Mouse (Mus musculus) heart, embryonic 16.5 days (tissue): ENCODE results near the gene Mindy4. TPM values are rescaled to one million over a fixed set of nuclear protein-coding genes. Genes with fewer than 3 reads are reported as not detected.
A peak's percentile ranks its signal among the peaks of the same experiment; 100 is the strongest.

Experiments used
- ATAC-seq: fragments of 200-750 bp; cut with Nextera tagmentation; replicated peaks from 2 replicates; pipeline ENCODE4 v1.8.0; 2017; ENCODE audit warnings: moderate number of reproducible peaks; ENCODE audit not compliant: insufficient read depth, low FRiP score; ENCODE audit errors: extremely low read depth
- H3K27ac ChIP-seq: fragments of 300-500 bp; sonication (generic); 2 replicates; pipeline ENCODE4 v1.5.1; 2014; ENCODE audit warnings: mild to moderate bottlenecking, low read length, control low read depth, moderate library complexity
- H3K27me3 ChIP-seq: fragments of 300-500 bp; sonication (generic); 2 replicates; pipeline ENCODE4 v1.6.1; 2014; ENCODE audit warnings: low read length, mixed read lengths; ENCODE audit not compliant: control insufficient read depth, insufficient read depth
- H3K36me3 ChIP-seq: fragments of 300-500 bp; sonication (generic); 2 replicates; pipeline ENCODE4 v1.6.1; 2014; ENCODE audit not compliant: control insufficient read depth, insufficient read depth
- H3K4me1 ChIP-seq: fragments of 300-500 bp; sonication (generic); 2 replicates; pipeline ENCODE4 v1.6.1; 2014; ENCODE audit warnings: low read length, mixed read lengths; ENCODE audit not compliant: control insufficient read depth, insufficient read depth
- H3K4me2 ChIP-seq: fragments of 300-500 bp; sonication (generic); 2 replicates; pipeline ENCODE4 v1.6.1; 2014; ENCODE audit warnings: low read depth, mild to moderate bottlenecking, control low read depth, low read length
- H3K4me3 ChIP-seq: fragments of 300-500 bp; sonication (generic); 2 replicates; pipeline ENCODE4 v1.5.1; 2014; ENCODE audit warnings: mild to moderate bottlenecking, control low read depth, low read length
- H3K9ac ChIP-seq: fragments of 300-500 bp; sonication (generic); 2 replicates; pipeline ENCODE4 v1.6.1; 2014; ENCODE audit warnings: low read length, control low read depth
- H3K9me3 ChIP-seq: fragments of 300-500 bp; sonication (generic); replicated peaks from 2 replicates; pipeline ENCODE4 v1.6.1; 2016; ENCODE audit warnings: low read length; ENCODE audit not compliant: control insufficient read depth
- WGBS: fragments of 180-500 bp; shearing (Covaris S2); extraction: QIAGEN DNeasy Blood & Tissue Kit; methylation state at CpG from one replicate; pipeline ENCODE4 v1.1.7; 2014; 5-methylcytosine and 5-hydroxymethylcytosine counted together
- polyA plus RNA-seq: library from polyadenylated mRNA; unstranded; fragments of >200 nt; fragmentation: Nextera tagmentation; extraction: Ambion mirVana; gene quantifications from 2 replicates; pipeline ENCODE4 v1.2.1, GENCODE M21; 2015

Gene Mindy4
- polyA plus RNA-seq, 1 experiment from 2014 or later = 7.0 TPM

GRCm38 (mm10) chr6:55342328-55342727 lies 139.1 kb downstream of the Mindy4 start:
- WGBS = 51% methylated on average over 9 of the region's 9 CpGs
- Histone ChIP-seq H3K4me1 (peaks cover 31% of the 10 kb centered on the region), H3K9ac (0 out of 2 replicates have a peak overlapping the region, but pooled peaks have one; percentile 30), H3K4me3 (no peak overlapping the region), H3K4me2 (no peak overlapping the region), H3K36me3 (no peaks in the 10 kb centered on the region), H3K9me3 (no peaks in the 10 kb centered on the region), H3K27me3 (no peaks in the 10 kb centered on the region), H3K27ac (peak overlapping the region; percentile 49)
- 0 out of 2 replicates have a peak, but pooled peaks have one; percentile 37 for ATAC-seq

GRCm38 (mm10) chr6:55343446-55343845 lies 140.3 kb downstream of the Mindy4 start:
- Histone ChIP-seq H3K27ac (no peak overlapping the region), H3K4me2 (no peak overlapping the region), H3K9ac (no peak overlapping the region), H3K4me3 (no peak overlapping the region), H3K36me3 (no peaks in the 10 kb centered on the region), H3K9me3 (no peaks in the 10 kb centered on the region), H3K27me3 (no peaks in the 10 kb centered on the region), H3K4me1 (peaks cover 31% of the 10 kb centered on the region)
- ATAC-seq = no peak
- WGBS = 90% methylated on average over 10 of the region's 10 CpGs

GRCm38 (mm10) chr6:55344291-55345016 lies 141.3 kb downstream of the Mindy4 start:
- 57% methylated on average over 9 of the region's 9 CpGs for WGBS
- Histone ChIP-seq H3K36me3 (no peaks in the 10 kb centered on the region), H3K9me3 (no peaks in the 10 kb centered on the region), H3K9ac (no peak overlapping the region; the same call in 1 of the 2 replicates), H3K4me1 (peaks cover 27% of the 10 kb centered on the region), H3K27ac (no peak overlapping the region), H3K4me2 (no peak overlapping the region), H3K4me3 (no peak overlapping the region), H3K27me3 (no peaks in the 10 kb centered on the region)
- ATAC-seq = no peak

- no peaks in the 10 kb centered on the region for H3K27me3 ChIP-seq
- WGBS = 89% methylated on average over 10 of the region's 10 CpGs
- no peak overlapping the region for H3K4me2 ChIP-seq
- no peaks in the 10 kb centered on the region for H3K36me3 ChIP-seq
- no peak overlapping the region for H3K27ac ChIP-seq
- H3K9ac ChIP-seq = no peak overlapping the region
- H3K9me3 ChIP-seq = peaks cover 5% of the 10 kb centered on the region
- no peak for ATAC-seq
- no peak overlapping the region for H3K4me3 ChIP-seq
- H3K4me1 ChIP-seq = peaks cover 27% of the 10 kb centered on the region
Observed at GRCm38 (mm10) chr6:55345264-55345663, 142.1 kb downstream of the Mindy4 start.

GRCm38 (mm10) chr6:55346491-55346890 lies 143.3 kb downstream of the Mindy4 start:
- no peak overlapping the region for H3K27ac ChIP-seq
- no peak for ATAC-seq
- 73% methylated on average over 7 of the region's 7 CpGs for WGBS

GRCm38 (mm10) chr6:55347711-55348571 lies 144.8 kb downstream of the Mindy4 start:
- WGBS = 85% methylated on average over 5 of the region's 5 CpGs
- Histone ChIP-seq H3K9ac (no peak overlapping the region), H3K4me1 (peaks cover 6% of the 10 kb centered on the region), H3K36me3 (no peaks in the 10 kb centered on the region), H3K27me3 (no peaks in the 10 kb centered on the region), H3K9me3 (peaks cover 5% of the 10 kb centered on the region), H3K27ac (no peak overlapping the region), H3K4me2 (no peak overlapping the region), H3K4me3 (no peak overlapping the region)
- no peak for ATAC-seq

More at GRCm38 (mm10) chr6:55346491-55346890, 143.3 kb downstream of the Mindy4 start:
- no peak overlapping the region for H3K4me3 ChIP-seq
- H3K4me1 ChIP-seq = peaks cover 19% of the 10 kb centered on the region
- H3K27me3 ChIP-seq = no peaks in the 10 kb centered on the region
- peaks cover 5% of the 10 kb centered on the region for H3K9me3 ChIP-seq
- no peak overlapping the region for H3K4me2 ChIP-seq
- no peak overlapping the region for H3K9ac ChIP-seq
- H3K36me3 ChIP-seq = no peaks in the 10 kb centered on the region

- H3K27me3 ChIP-seq = no peaks in the 10 kb centered on the region
- H3K4me2 ChIP-seq = no peak overlapping the region
- ATAC-seq = no peak
- peaks cover 5% of the 10 kb centered on the region; the same call in 1 of the 2 replicates for H3K4me1 ChIP-seq
- no peak overlapping the region for H3K27ac ChIP-seq
- no peak overlapping the region for H3K9ac ChIP-seq
- H3K36me3 ChIP-seq = no peaks in the 10 kb centered on the region
- no peak overlapping the region for H3K4me3 ChIP-seq
- 79% methylated on average over 4 of the region's 4 CpGs for WGBS
- H3K9me3 ChIP-seq = peaks cover 5% of the 10 kb centered on the region
Observed at GRCm38 (mm10) chr6:55349231-55349630, 146.0 kb downstream of the Mindy4 start.

- H3K27ac ChIP-seq = no peak overlapping the region
- WGBS = 87% methylated on average over 6 of the region's 6 CpGs
- no peak overlapping the region for H3K4me3 ChIP-seq
- peaks cover 5% of the 10 kb centered on the region for H3K9me3 ChIP-seq
- H3K4me2 ChIP-seq = no peak overlapping the region
- H3K4me1 ChIP-seq = no peaks in the 10 kb centered on the region
- no peak overlapping the region for H3K9ac ChIP-seq
- no peaks in the 10 kb centered on the region for H3K36me3 ChIP-seq
- H3K27me3 ChIP-seq = no peaks in the 10 kb centered on the region; the same call in 1 of the 2 replicates
- no peak for ATAC-seq
Observed at GRCm38 (mm10) chr6:55350383-55350952, 147.3 kb downstream of the Mindy4 start.
